Mouse (Mus musculus) neural tube, embryonic 13.5 days (tissue): Measurements from ENCODE around the gene Zdhhc17. TPM values are rescaled to one million over a fixed set of nuclear protein-coding genes. Genes with fewer than 3 reads are reported as not detected.

Source experiments
- ATAC-seq: fragments of 200-750 bp; cut with Nextera tagmentation; 2 replicates; pipeline ENCODE4 v1.8.0; 2017; ENCODE audit warnings: low read depth, mild to moderate bottlenecking, moderate TSS enrichment, moderate library complexity
- H3K27ac ChIP-seq: fragments of 300-500 bp; sonication (generic); replicated peaks from 2 replicates; pipeline ENCODE4 v1.5.1; 2015; ENCODE audit warnings: moderate library complexity, mild to moderate bottlenecking, inconsistent platforms
- H3K27me3 ChIP-seq: fragments of 300-500 bp; sonication (generic); 2 replicates; pipeline ENCODE4 v1.6.1; 2015; ENCODE audit warnings: mild to moderate bottlenecking, inconsistent platforms
- H3K36me3 ChIP-seq: fragments of 300-500 bp; sonication (generic); 2 replicates; pipeline ENCODE4 v1.6.1; 2015; ENCODE audit warnings: mild to moderate bottlenecking, inconsistent platforms
- H3K4me1 ChIP-seq: fragments of 300-500 bp; sonication (generic); replicated peaks from 2 replicates; pipeline ENCODE4 v1.6.1; 2015; ENCODE audit warnings: inconsistent platforms
- H3K4me2 ChIP-seq: fragments of 300-500 bp; sonication (generic); 2 replicates; pipeline ENCODE4 v1.6.1; 2015; ENCODE audit warnings: inconsistent platforms, mild to moderate bottlenecking, moderate library complexity
- H3K4me3 ChIP-seq: fragments of 300-500 bp; sonication (generic); 2 replicates; pipeline ENCODE4 v1.5.1; 2015; ENCODE audit warnings: mild to moderate bottlenecking, inconsistent platforms
- H3K9ac ChIP-seq: fragments of 300-500 bp; sonication (generic); 2 replicates; pipeline ENCODE4 v1.6.1; 2015; ENCODE audit warnings: moderate library complexity, mild to moderate bottlenecking, inconsistent platforms
- H3K9me3 ChIP-seq: fragments of 300-500 bp; sonication (generic); 2 replicates; pipeline ENCODE4 v1.6.1; 2016; ENCODE audit warnings: inconsistent platforms
- WGBS: fragments of 180-500 bp; shearing (Covaris S2); methylation state at CpG from one replicate; pipeline ENCODE4 v1.1.7; 2015; 5-methylcytosine and 5-hydroxymethylcytosine counted together
- polyA plus RNA-seq: library from polyadenylated mRNA; unstranded; fragments of >200 nt; fragmentation: Nextera tagmentation; extraction: Ambion mirVana; gene quantifications from 2 replicates; pipeline ENCODE4 v1.2.1, GENCODE M21; 2015

Gene Zdhhc17
- polyA plus RNA-seq: 47.2 and 54.5 TPM in 2 replicates

GRCm38 (mm10) chr10:111009641-111010479 lies at the start of gene Zdhhc17:
Zdhhc17 (minus strand) TSS chr10:111010140.
- peak within 1 kb of the TSS; percentile 86 for H3K4me2 ChIP-seq
- peaks cover 40% of the 10 kb centered on the region for H3K4me1 ChIP-seq
- H3K4me3 ChIP-seq: peak within 1 kb of the TSS; percentile 72
- H3K9ac ChIP-seq: peak within 1 kb of the TSS; percentile 95
- ATAC-seq: peak; percentile 93
- peak within 1 kb of the TSS; percentile 99 for H3K27ac ChIP-seq
- H3K9me3 ChIP-seq: 0 out of 2 replicates have a peak, but pooled peaks cover 4% of the 10 kb centered on the region
- under 1% methylated on average over 97 of the region's 112 CpGs for WGBS
- H3K36me3 ChIP-seq: no peaks in the 10 kb centered on the region
- H3K27me3 ChIP-seq: no peaks in the 10 kb centered on the region

- Histone ChIP-seq H3K4me1 (0 out of 2 replicates have a peak, but pooled peaks cover 4% of the 10 kb centered on the region), H3K27me3 (no peaks in the 10 kb centered on the region), H3K9me3 (no peaks in the 10 kb centered on the region), H3K4me2 (no peak overlapping the region), H3K36me3 (no peaks in the 10 kb centered on the region), H3K4me3 (no peak overlapping the region), H3K9ac (no peak overlapping the region), H3K27ac (no peak overlapping the region)
- 51% methylated on average over 4 of the region's 4 CpGs for WGBS
- peak; percentile 40; the same call in 1 of the 2 replicates for ATAC-seq
These were observed 45.8 kb upstream of the Zdhhc17 start for GRCm38 (mm10) chr10:111055770-111056169.

- H3K27me3 ChIP-seq: no peaks in the 10 kb centered on the region
- no peaks in the 10 kb centered on the region for H3K36me3 ChIP-seq
- ATAC-seq: no peak
- WGBS: 90% methylated on average over 3 of the region's 3 CpGs
- no peak overlapping the region for H3K4me3 ChIP-seq
- no peak overlapping the region for H3K27ac ChIP-seq
- 0 out of 2 replicates have a peak, but pooled peaks cover 4% of the 10 kb centered on the region for H3K4me1 ChIP-seq
- no peak overlapping the region for H3K9ac ChIP-seq
- no peak overlapping the region for H3K4me2 ChIP-seq
- no peaks in the 10 kb centered on the region for H3K9me3 ChIP-seq
These were observed 41.7 kb upstream of the Zdhhc17 start for GRCm38 (mm10) chr10:111051606-111052005.

- Histone ChIP-seq H3K36me3 (no peaks in the 10 kb centered on the region), H3K27me3 (no peaks in the 10 kb centered on the region), H3K9ac (no peak overlapping the region), H3K9me3 (no peaks in the 10 kb centered on the region), H3K4me3 (no peak overlapping the region), H3K27ac (no peak overlapping the region), H3K4me1 (0 out of 2 replicates have a peak, but pooled peaks cover under 1% of the 10 kb centered on the region), H3K4me2 (no peak overlapping the region)
- no peak for ATAC-seq
- WGBS: 86% methylated on average over 4 of the region's 4 CpGs
These were observed 40.6 kb upstream of the Zdhhc17 start for GRCm38 (mm10) chr10:111050511-111050910.

GRCm38 (mm10) chr10:111050061-111050460 lies 40.1 kb upstream of the Zdhhc17 start:
- Histone ChIP-seq H3K36me3 (no peaks in the 10 kb centered on the region), H3K4me2 (no peak overlapping the region), H3K4me3 (no peak overlapping the region), H3K9ac (no peak overlapping the region), H3K27me3 (no peaks in the 10 kb centered on the region), H3K4me1 (no peaks in the 10 kb centered on the region), H3K9me3 (no peaks in the 10 kb centered on the region), H3K27ac (no peak overlapping the region)
- no peak for ATAC-seq
- 80% methylated on average over 3 of the region's 3 CpGs for WGBS

- H3K27me3 ChIP-seq: no peaks in the 10 kb centered on the region
- no peaks in the 10 kb centered on the region for H3K36me3 ChIP-seq
- 93% methylated on average over 7 of the region's 7 CpGs for WGBS
- ATAC-seq: no peak
- H3K4me3 ChIP-seq: no peak overlapping the region
- no peaks in the 10 kb centered on the region for H3K4me1 ChIP-seq
- H3K9me3 ChIP-seq: peaks cover 12% of the 10 kb centered on the region
- H3K9ac ChIP-seq: no peak overlapping the region
- H3K27ac ChIP-seq: no peak overlapping the region
- no peak overlapping the region for H3K4me2 ChIP-seq
These were observed 38.0 kb upstream of the Zdhhc17 start for GRCm38 (mm10) chr10:111047895-111048294.

GRCm38 (mm10) chr10:111040078-111040656 lies 30.2 kb upstream of the Zdhhc17 start:
- H3K4me1 ChIP-seq: no peaks in the 10 kb centered on the region
- 71% methylated on average over 7 of the region's 7 CpGs for WGBS
- no peaks in the 10 kb centered on the region for H3K27me3 ChIP-seq
- no peak overlapping the region for H3K9ac ChIP-seq
- ATAC-seq: no peak
- no peaks in the 10 kb centered on the region for H3K36me3 ChIP-seq
- H3K27ac ChIP-seq: no peak overlapping the region
- H3K4me3 ChIP-seq: no peak overlapping the region
- no peak overlapping the region for H3K4me2 ChIP-seq
- H3K9me3 ChIP-seq: peaks cover 12% of the 10 kb centered on the region

- no peak overlapping the region for H3K4me2 ChIP-seq
- no peak overlapping the region for H3K4me3 ChIP-seq
- no peaks in the 10 kb centered on the region for H3K36me3 ChIP-seq
- ATAC-seq: no peak
- 85% methylated on average over 1 of the region's 1 CpGs for WGBS
- H3K27me3 ChIP-seq: no peaks in the 10 kb centered on the region
- no peak overlapping the region for H3K9ac ChIP-seq
- no peaks in the 10 kb centered on the region for H3K4me1 ChIP-seq
- no peak overlapping the region for H3K27ac ChIP-seq
- H3K9me3 ChIP-seq: no peaks in the 10 kb centered on the region
These were observed 26.9 kb upstream of the Zdhhc17 start for GRCm38 (mm10) chr10:111036851-111037250.

- no peaks in the 10 kb centered on the region for H3K36me3 ChIP-seq
- H3K4me3 ChIP-seq: no peak overlapping the region
- H3K4me2 ChIP-seq: no peak overlapping the region
- H3K27me3 ChIP-seq: no peaks in the 10 kb centered on the region
- ATAC-seq: no peak
- H3K9me3 ChIP-seq: no peaks in the 10 kb centered on the region
- H3K4me1 ChIP-seq: no peaks in the 10 kb centered on the region
- 61% methylated on average over 1 of the region's 1 CpGs for WGBS
- no peak overlapping the region for H3K9ac ChIP-seq
- H3K27ac ChIP-seq: no peak overlapping the region
These were observed 25.2 kb upstream of the Zdhhc17 start for GRCm38 (mm10) chr10:111035134-111035533.

GRCm38 (mm10) chr10:111031511-111032365 lies 21.8 kb upstream of the Zdhhc17 start:
- no peak for ATAC-seq

GRCm38 (mm10) chr10:111030845-111031244 lies 20.9 kb upstream of the Zdhhc17 start:
- Histone ChIP-seq H3K4me1 (no peaks in the 10 kb centered on the region), H3K27ac (no peak overlapping the region), H3K9me3 (no peaks in the 10 kb centered on the region), H3K36me3 (no peaks in the 10 kb centered on the region), H3K4me3 (no peak overlapping the region), H3K9ac (no peak overlapping the region), H3K4me2 (no peak overlapping the region), H3K27me3 (no peaks in the 10 kb centered on the region)
- ATAC-seq: no peak
- 92% methylated on average over 2 of the region's 2 CpGs for WGBS

More at GRCm38 (mm10) chr10:111031511-111032365, 21.8 kb upstream of the Zdhhc17 start:
- Histone ChIP-seq H3K36me3 (no peaks in the 10 kb centered on the region), H3K27me3 (no peaks in the 10 kb centered on the region), H3K4me3 (no peak overlapping the region), H3K9me3 (no peaks in the 10 kb centered on the region), H3K27ac (no peak overlapping the region), H3K4me1 (no peaks in the 10 kb centered on the region), H3K9ac (no peak overlapping the region), H3K4me2 (peak overlapping the region; percentile 29)
- 49% methylated on average over 20 of the region's 20 CpGs for WGBS
